Mouse (Mus musculus) CD4-positive naive resting alpha-beta T cell, adult 57 days (primary cell): Measurements from ENCODE around the gene Gm47841. TPM values are rescaled to one million over a fixed set of nuclear protein-coding genes. Genes with fewer than 3 reads are reported as not detected.

Source experiments
- total RNA-seq: library from RNA; stranded (reverse); gene quantifications from one replicate; pipeline ENCODE4 v1.2.4, GENCODE M21; 2023

The Gm47841 gene
- not detected for total RNA-seq

GRCm38 (mm10) chr15:101047194-101047555 lies at the start of gene Gm47841:
Gm47841 (minus strand) TSS chr15:101047397.

GRCm38 (mm10) chr15:101077813-101078730 lies 30.9 kb upstream of the Gm47841 start, which contains the start of gene Fignl2:
Fignl2 (minus strand) TSS chr15:101078567.

Other genes with a start within 250 kb of the Gm47841 start
- gene Scn8a, start 177.5 kb downstream of the Gm47841 start, total RNA-seq = 0.74 TPM
- gene Fignl2, start 31.2 kb upstream of the Gm47841 start, total RNA-seq = not detected
- not detected for gene Ankrd33, start 68.4 kb upstream of the Gm47841 start, total RNA-seq
- 30.5 TPM for gene Acvrl1, start 81.1 kb upstream of the Gm47841 start, total RNA-seq
- 40.1 TPM for gene Acvr1b, start 126.7 kb upstream of the Gm47841 start, total RNA-seq
- 7.3 TPM for gene Grasp, start 176.8 kb upstream of the Gm47841 start, total RNA-seq
- gene Nr4a1, start 206.9 kb upstream of the Gm47841 start, total RNA-seq = 312 TPM
- gene Atg101, start 236.9 kb upstream of the Gm47841 start, total RNA-seq = 70.4 TPM
- gene 6030408B16Rik, start 245.8 kb upstream of the Gm47841 start, total RNA-seq = 0.71 TPM